Mouse (Mus musculus) brain, embryonic 14.5 days (tissue): ENCODE measurements at regions not wholly inside any gene's neighbourhood (a gene's known extent, or its start where the extent isn't known, plus 50 kb on each side); places are given as distances from the start of the nearest gene placed in this dataset.

Experiments
- CTCF ChIP-seq: fragments of 200-500 bp; IDR thresholded peaks from 2 replicates; pipeline ENCODE4 v1.5.1; 2012; ENCODE audit warnings: inconsistent platforms, mild to moderate bottlenecking, moderate library complexity, borderline replicate concordance; ENCODE audit not compliant: insufficient read depth, insufficient read length; ENCODE audit errors: extremely low read depth
- POLR2A ChIP-seq: fragments of 200-500 bp; IDR thresholded peaks from 2 replicates; pipeline ENCODE4 v1.6.1; 2012; ENCODE audit warnings: mild to moderate bottlenecking, inconsistent platforms, borderline replicate concordance; ENCODE audit not compliant: poor library complexity, insufficient read depth, insufficient read length, severe bottlenecking; ENCODE audit errors: extremely low read depth

GRCm38 (mm10) chr4:131478923-131479322, 359.2 kb downstream of the Ptpru start:
- no peak for TF ChIP-seq POLR2A
- TF ChIP-seq CTCF: peak; percentile 28; the same call in 1 of the 2 replicates
